9 mouse cellular contexts compared by ENCODE assay signal in genomic region chr1:167551601-167552000, GRCm38 (mm10). TPM values are rescaled to one million over a fixed set of nuclear protein-coding genes. Genes with fewer than 3 reads are reported as not detected.
DNase-seq lines count a peak whose midpoint lies in the region; ATAC-seq lines count a peak whose summit lies in the region.
"Had no signal": no experiment of that assay in that cellular context is flagged by ENCODE, and none has a peak within 500 bp of the region (broad histone marks: within the 10 kb centered on the region; RNA-seq: fewer than 3 reads in every experiment).

No protein-coding gene starts in this region.

- 0 out of 2 replicates have a peak, but pooled peaks have one; percentile 54 for ATAC-seq in kidney, embryonic 14.5 days (ENCODE audit: low FRiP score, low TSS enrichment)
- peak; percentile 54; the same call in 1 of the 2 replicates for ATAC-seq in embryonic facial prominence, embryonic 11.5 days (replicated peaks; ENCODE audit: insufficient number of reproducible peaks, low FRiP score, low TSS enrichment, low read depth)

- H3K4me2 ChIP-seq in kidney, embryonic 14.5 days (replicated peaks; ENCODE audit: low read depth, low read length), result no peak overlapping the region
- H3K4me2 ChIP-seq in embryonic facial prominence, embryonic 11.5 days (ENCODE audit: low read depth, low read length), result no peak overlapping the region

- H3K27me3 ChIP-seq in kidney, embryonic 14.5 days (ENCODE audit: control insufficient read depth, insufficient read depth, low read length), result no peaks in the 10 kb centered on the region
- H3K27me3 ChIP-seq in embryonic facial prominence, embryonic 11.5 days (ENCODE audit: control insufficient read depth, insufficient read depth, low read length), result no peaks in the 10 kb centered on the region
- no peaks in the 10 kb centered on the region; the same call in 1 of the 2 replicates for H3K27me3 ChIP-seq in midbrain, embryonic 10.5 days (ENCODE audit: low read depth, poor library complexity, severe bottlenecking)

- H3K27ac ChIP-seq in kidney, embryonic 14.5 days (ENCODE audit: low read depth, low read length), result no peak overlapping the region
- H3K27ac ChIP-seq in embryonic facial prominence, embryonic 11.5 days (replicated peaks; ENCODE audit: low read depth, low read length), result no peak overlapping the region
- no peak overlapping the region for H3K27ac ChIP-seq in midbrain, embryonic 10.5 days (replicated peaks)

- WGBS in kidney, embryonic 14.5 days, result 14% methylated on average over 5 of the region's 5 CpGs
- WGBS in embryonic facial prominence, embryonic 11.5 days, result 18% methylated on average over 5 of the region's 5 CpGs
- 63% methylated on average over 5 of the region's 5 CpGs for WGBS in midbrain, embryonic 10.5 days

- H3K4me3 ChIP-seq in kidney, embryonic 14.5 days (ENCODE audit: low read length), result no peak overlapping the region
- no peak overlapping the region for H3K4me3 ChIP-seq in embryonic facial prominence, embryonic 11.5 days (ENCODE audit: low read depth, low read length)
- no peak overlapping the region for H3K4me3 ChIP-seq in midbrain, embryonic 10.5 days
- H3K4me3 ChIP-seq: myocyte had no signal

- intact Hi-C loops in gastrocnemius, postnatal 14 days (cut with DNase I; ENCODE audit: low total_unique reads), result no loop called here

- H3K4me1 ChIP-seq in kidney, embryonic 14.5 days (ENCODE audit: control insufficient read depth, insufficient read depth, low read length), result peaks cover 13% of the 10 kb centered on the region
- H3K4me1 ChIP-seq in embryonic facial prominence, embryonic 11.5 days (ENCODE audit: control insufficient read depth, insufficient read depth, low read length), result no peaks in the 10 kb centered on the region
- peaks cover 9% of the 10 kb centered on the region; the same call in 1 of the 2 replicates for H3K4me1 ChIP-seq in midbrain, embryonic 10.5 days

- H3K9me3 ChIP-seq in kidney, embryonic 14.5 days (ENCODE audit: control insufficient read depth, low read length), result no peaks in the 10 kb centered on the region
- H3K9me3 ChIP-seq in embryonic facial prominence, embryonic 11.5 days (replicated peaks; ENCODE audit: control insufficient read depth, low read length), result no peaks in the 10 kb centered on the region
- H3K9me3 ChIP-seq in midbrain, embryonic 10.5 days (replicated peaks), result no peaks in the 10 kb centered on the region

- no peak for DNase-seq in kidney, postnatal 25 days
- peak; percentile 46 for DNase-seq in embryonic facial prominence, embryonic 11.5 days (ENCODE audit: low spot score)
- peak; percentile 65 for DNase-seq in gastrocnemius, postnatal 14 days
- DNase-seq in liver, result peak; percentile 13
- DNase-seq in right cerebral cortex, postnatal 14 days, result peak; percentile 26
- no peak for DNase-seq in spleen, postnatal 14 days (ENCODE audit: low spot score in 2 of 2)
- DNase-seq in midbrain, embryonic 10.5 days (ENCODE audit: low spot score), result no peak

- H3K36me3 ChIP-seq in kidney, embryonic 14.5 days (ENCODE audit: control insufficient read depth, insufficient read depth, low read length), result no peaks in the 10 kb centered on the region
- no peaks in the 10 kb centered on the region for H3K36me3 ChIP-seq in embryonic facial prominence, embryonic 11.5 days (replicated peaks; ENCODE audit: control insufficient read depth, insufficient read depth, low read depth, low read length)
- no peaks in the 10 kb centered on the region for H3K36me3 ChIP-seq in midbrain, embryonic 10.5 days

- H3K9ac ChIP-seq in kidney, embryonic 14.5 days (ENCODE audit: low read depth, low read length), result no peak overlapping the region
- H3K9ac ChIP-seq in embryonic facial prominence, embryonic 11.5 days (replicated peaks; ENCODE audit: low read length), result no peak overlapping the region

RNA-seq across cellular contexts. Expression of gene Rxrg, which starts 46.6 kb away (rescaled TPM):
- polyA plus RNA-seq in kidney, embryonic 14.5 days (2014; fragmentation: Nextera tagmentation; extraction: Ambion mirVana), result 2.0 and 3.2 TPM in 2 replicates
- 5.7 and 6.9 TPM in 2 replicates for polyA plus RNA-seq in embryonic facial prominence, embryonic 11.5 days (2014; fragmentation: Nextera tagmentation; extraction: Ambion mirVana)
- 10 to 100 TPM; 26.4 to 31.0 TPM for total RNA-seq in gastrocnemius, postnatal 14 days (2021)
- 2.2 and 3.2 TPM in 2 replicates for polyA plus RNA-seq in midbrain, embryonic 10.5 days (2016; fragmentation: Nextera tagmentation; extraction: Ambion mirVana)

Comparison
In these comparisons a context has a peak if more than half of its experiments do, and no peak if none do; other contexts are left out.
1. DNase-seq: peak in embryonic facial prominence, embryonic 11.5 days (single experiment), gastrocnemius, postnatal 14 days (single experiment), liver (single experiment) and right cerebral cortex, postnatal 14 days (single experiment); none in kidney, postnatal 25 days (0 of 2), spleen, postnatal 14 days (0 of 2) and midbrain, embryonic 10.5 days (single experiment).